Mouse (Mus musculus) stomach, embryonic 16.5 days (tissue): ENCODE data around the gene Polr2i. TPM values are rescaled to one million over a fixed set of nuclear protein-coding genes. Genes with fewer than 3 reads are reported as not detected.
A peak's percentile ranks its signal among the peaks of the same experiment; 100 is the strongest.
"Not testable (repeated sequence)": the region's sequence is repeated elsewhere in the genome, so short reads cannot be mapped to it uniquely, and the experiment has no call there.

Source experiments
- ATAC-seq: fragments of 200-750 bp; cut with Nextera tagmentation; 2 replicates; pipeline ENCODE4 v1.8.0; 2017; ENCODE audit warnings: moderate number of reproducible peaks, moderate TSS enrichment; ENCODE audit not compliant: insufficient read depth, low FRiP score
- H3K27ac ChIP-seq: fragments of 300-500 bp; sonication (generic); 2 replicates; pipeline ENCODE4 v1.5.1; 2014; ENCODE audit warnings: low read length
- H3K27me3 ChIP-seq: fragments of 300-500 bp; sonication (generic); 2 replicates; pipeline ENCODE4 v1.6.1; 2014; ENCODE audit warnings: low read length, control low read depth, mixed read lengths; ENCODE audit not compliant: control insufficient read depth, insufficient read depth
- H3K36me3 ChIP-seq: fragments of 300-500 bp; sonication (generic); 2 replicates; pipeline ENCODE4 v1.6.1; 2014; ENCODE audit warnings: low read length; ENCODE audit not compliant: control insufficient read depth, insufficient read depth
- H3K4me1 ChIP-seq: fragments of 300-500 bp; sonication (generic); 2 replicates; pipeline ENCODE4 v1.6.1; 2014; ENCODE audit warnings: low read length, control low read depth, mixed read lengths; ENCODE audit not compliant: control insufficient read depth, insufficient read depth
- H3K4me2 ChIP-seq: fragments of 300-500 bp; sonication (generic); 2 replicates; pipeline ENCODE4 v1.6.1; 2014; ENCODE audit warnings: low read depth, low read length, mixed read lengths
- H3K4me3 ChIP-seq: fragments of 300-500 bp; sonication (generic); replicated peaks from 2 replicates; pipeline ENCODE4 v1.5.1; 2014; ENCODE audit warnings: mild to moderate bottlenecking, low read length
- H3K9ac ChIP-seq: fragments of 300-500 bp; sonication (generic); 2 replicates; pipeline ENCODE4 v1.6.1; 2014; ENCODE audit warnings: low read length
- H3K9me3 ChIP-seq: fragments of 300-500 bp; sonication (generic); replicated peaks from 2 replicates; pipeline ENCODE4 v1.6.1; 2016; ENCODE audit warnings: low read length, control low read depth; ENCODE audit not compliant: control insufficient read depth
- WGBS: fragments of 180-500 bp; shearing (Covaris S2); extraction: QIAGEN DNeasy Blood & Tissue Kit; methylation state at CpG from one replicate; pipeline ENCODE4 v1.1.7; 2014; 5-methylcytosine and 5-hydroxymethylcytosine counted together
- polyA plus RNA-seq: library from polyadenylated mRNA; unstranded; fragments of >200 nt; fragmentation: Nextera tagmentation; extraction: Ambion mirVana; gene quantifications from 2 replicates; pipeline ENCODE4 v1.2.1, GENCODE M21; 2015

Gene Polr2i
- polyA plus RNA-seq = 111 and 116 TPM in 2 replicates

GRCm38 (mm10) chr7:30231669-30232454 is at the start of gene Polr2i, which contains the start of gene Tbcb:
Gene Polr2i (plus strand): TSS chr7:30231948.
Gene Tbcb (minus strand): TSS chr7:30232272.
- Histone ChIP-seq H3K4me1 (peaks cover 14% of the 10 kb centered on the region), H3K27ac (peak within 1 kb of the TSS; percentile 97), H3K9ac (peak within 1 kb of the TSS; percentile 84), H3K4me2 (peak within 1 kb of the TSS; percentile 82), H3K36me3 (peaks cover 4% of the 10 kb centered on the region; the same call in 1 of the 2 replicates), H3K9me3 (no peaks in the 10 kb centered on the region), H3K27me3 (no peaks in the 10 kb centered on the region), H3K4me3 (peak within 1 kb of the TSS; percentile 83)
- under 1% methylated on average over 67 of the region's 67 CpGs for WGBS
- peak; percentile 96 for ATAC-seq

GRCm38 (mm10) chr7:30183189-30183588 is 48.6 kb upstream of the Polr2i start:
- not testable (repeated sequence) for H3K4me2 ChIP-seq, H3K36me3 ChIP-seq, H3K27me3 ChIP-seq, H3K4me1 ChIP-seq, ATAC-seq, H3K4me3 ChIP-seq, H3K27ac ChIP-seq, H3K9ac ChIP-seq, H3K9me3 ChIP-seq
- WGBS = 65% methylated on average over 7 of the region's 7 CpGs

GRCm38 (mm10) chr7:30183879-30184289 is 47.9 kb upstream of the Polr2i start, which contains the start of gene Cox7a1:
Gene Cox7a1 (plus strand): TSS chr7:30184144.
- WGBS = 2% methylated on average over 11 of the region's 11 CpGs
- Histone ChIP-seq H3K27me3 (no peaks in the 10 kb centered on the region), H3K36me3 (peaks cover 7% of the 10 kb centered on the region), H3K4me1 (peaks cover 7% of the 10 kb centered on the region; the same call in 1 of the 2 replicates), H3K9ac (peak within 1 kb of the TSS; percentile 53), H3K4me3 (peak within 1 kb of the TSS; percentile 30), H3K27ac (peak within 1 kb of the TSS; percentile 26; the same call in 1 of the 2 replicates), H3K4me2 (peak within 1 kb of the TSS; percentile 48), H3K9me3 (no peaks in the 10 kb centered on the region)
- peak; percentile 87 for ATAC-seq

DNA sequence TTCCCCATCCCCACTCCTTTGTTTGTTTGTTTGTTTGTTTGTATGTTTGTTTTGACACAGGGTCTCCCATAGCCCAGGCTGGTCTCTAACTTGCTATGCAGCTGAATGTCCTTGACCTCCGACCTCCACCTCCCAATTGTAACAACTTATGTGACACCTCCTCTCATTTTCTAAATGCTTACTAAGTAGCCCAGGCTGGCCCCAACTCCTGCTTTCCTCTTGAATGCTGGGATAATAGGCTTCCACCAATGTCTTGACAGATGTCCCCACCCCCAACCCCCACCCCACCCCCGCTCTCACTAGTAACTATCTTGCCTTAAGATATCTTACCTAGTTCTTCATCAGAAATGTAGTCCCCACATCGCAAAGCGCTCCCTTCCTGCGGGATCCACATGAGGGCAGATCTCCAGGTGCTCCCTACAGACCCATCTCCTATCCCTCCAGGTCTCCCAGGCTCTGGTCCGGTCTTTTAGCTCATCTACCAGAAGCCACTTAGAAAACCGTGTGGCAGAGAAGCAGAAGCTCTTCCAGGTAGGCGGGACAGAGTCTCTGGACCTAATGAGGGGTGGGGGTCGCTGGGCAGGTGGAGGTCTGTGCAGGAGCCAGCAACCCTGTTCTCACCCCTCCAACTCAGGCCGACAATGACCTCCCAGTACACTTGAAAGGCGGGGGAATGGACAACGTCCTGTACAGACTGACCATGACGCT is 47.0 kb upstream of the Polr2i start:
- 66% methylated on average over 13 of the region's 13 CpGs for WGBS
- no peak for ATAC-seq
- Histone ChIP-seq H3K4me3 (no peak overlapping the region), H3K9ac (no peak overlapping the region), H3K9me3 (no peaks in the 10 kb centered on the region), H3K27ac (no peak overlapping the region), H3K4me2 (no peak overlapping the region), H3K36me3 (peaks cover 7% of the 10 kb centered on the region), H3K27me3 (no peaks in the 10 kb centered on the region), H3K4me1 (peaks cover 7% of the 10 kb centered on the region; the same call in 1 of the 2 replicates)

GRCm38 (mm10) chr7:30188344-30189115 is 43.2 kb upstream of the Polr2i start:
- Histone ChIP-seq H3K9ac (no peak overlapping the region), H3K4me2 (no peak overlapping the region), H3K36me3 (peaks cover 17% of the 10 kb centered on the region), H3K4me1 (peaks cover 19% of the 10 kb centered on the region), H3K27ac (no peak overlapping the region), H3K27me3 (no peaks in the 10 kb centered on the region), H3K9me3 (no peaks in the 10 kb centered on the region), H3K4me3 (no peak overlapping the region)
- ATAC-seq = no peak
- WGBS = 79% methylated on average over 12 of the region's 12 CpGs

DNA sequence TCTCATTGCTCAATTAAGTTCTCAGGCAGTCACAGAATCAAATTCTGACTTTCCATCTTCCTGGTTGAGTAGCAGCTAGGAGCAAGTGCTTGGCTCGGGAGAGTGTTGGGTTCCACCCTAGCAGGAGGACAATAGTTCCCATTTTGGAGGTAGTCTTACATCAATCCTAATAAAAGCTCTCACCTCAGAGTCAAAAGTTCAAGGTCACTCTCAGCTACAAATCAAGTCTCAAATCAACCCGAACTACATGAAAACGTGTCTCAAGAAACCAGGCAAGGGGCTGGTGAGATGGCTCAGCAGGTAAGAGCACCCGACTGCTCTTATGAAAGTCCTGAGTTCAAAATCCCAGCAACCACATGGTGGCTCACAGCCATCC is 42.6 kb upstream of the Polr2i start:
- Histone ChIP-seq H3K9me3 (no peaks in the 10 kb centered on the region), H3K9ac (no peak overlapping the region), H3K36me3 (peaks cover 17% of the 10 kb centered on the region), H3K27ac (no peak overlapping the region), H3K4me2 (no peak overlapping the region), H3K27me3 (no peaks in the 10 kb centered on the region), H3K4me3 (no peak overlapping the region), H3K4me1 (peaks cover 16% of the 10 kb centered on the region)
- WGBS = 76% methylated on average over 4 of the region's 4 CpGs
- ATAC-seq = no peak

- Histone ChIP-seq H3K36me3 (peaks cover 10% of the 10 kb centered on the region; the same call in 1 of the 2 replicates), H3K27ac (no peak overlapping the region), H3K4me2 (no peak overlapping the region), H3K27me3 (no peaks in the 10 kb centered on the region), H3K4me3 (no peak overlapping the region), H3K4me1 (peaks cover 22% of the 10 kb centered on the region), H3K9me3 (no peaks in the 10 kb centered on the region), H3K9ac (no peak overlapping the region)
- ATAC-seq = no peak
- WGBS = 86% methylated on average over 12 of the region's 12 CpGs
Measured at GRCm38 (mm10) chr7:30192088-30192487, 39.7 kb upstream of the Polr2i start.

DNA sequence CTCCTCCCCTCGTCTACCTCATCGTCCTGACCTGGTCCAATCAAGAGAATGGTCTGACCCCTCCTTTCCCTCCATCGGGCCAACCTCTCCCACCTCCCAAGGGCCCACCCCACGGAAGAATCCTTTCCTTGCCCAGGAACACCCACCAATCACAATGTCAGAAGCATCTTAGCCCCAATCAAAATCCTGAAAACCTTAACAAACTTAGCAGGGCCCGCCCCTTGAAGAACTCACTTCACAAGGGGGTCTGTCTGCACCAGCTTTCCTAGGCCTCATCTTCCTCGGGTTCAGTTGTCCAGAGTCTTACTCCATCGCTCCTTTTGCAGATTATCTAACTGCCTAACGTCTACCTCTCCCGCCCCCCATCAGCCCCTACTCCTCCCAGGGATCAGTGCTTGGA is 38.7 kb upstream of the Polr2i start:
- peak overlapping the region; percentile 86 for H3K9ac ChIP-seq
- no peaks in the 10 kb centered on the region for H3K27me3 ChIP-seq
- no peaks in the 10 kb centered on the region for H3K9me3 ChIP-seq
- 34% methylated on average over 9 of the region's 9 CpGs for WGBS
- peak overlapping the region; percentile 90 for H3K4me2 ChIP-seq
- ATAC-seq = no peak; the same call in 1 of the 2 replicates
- peaks cover 10% of the 10 kb centered on the region; the same call in 1 of the 2 replicates for H3K36me3 ChIP-seq
- H3K4me3 ChIP-seq = peak overlapping the region; percentile 87
- H3K27ac ChIP-seq = peak overlapping the region; percentile 96
- H3K4me1 ChIP-seq = peaks cover 22% of the 10 kb centered on the region
